Mouse (Mus musculus) intestine, postnatal 0 days (tissue): Measurements from ENCODE around the gene Npr1. TPM values are rescaled to one million over a fixed set of nuclear protein-coding genes. Genes with fewer than 3 reads are reported as not detected.

ENCODE experiments used
- ATAC-seq: fragments of 200-750 bp; cut with Nextera tagmentation; 2 replicates; pipeline ENCODE4 v1.8.0; 2017; ENCODE audit warnings: mild to moderate bottlenecking, moderate TSS enrichment, moderate library complexity
- H3K27ac ChIP-seq: fragments of 300-500 bp; sonication (generic); 2 replicates; pipeline ENCODE4 v1.5.1; 2014; ENCODE audit warnings: mild to moderate bottlenecking, low read depth, low read length, moderate library complexity
- H3K27me3 ChIP-seq: fragments of 300-500 bp; sonication (generic); replicated peaks from 2 replicates; pipeline ENCODE4 v1.6.1; 2014; ENCODE audit warnings: low read length, mixed read lengths; ENCODE audit not compliant: control insufficient read depth, insufficient read depth
- H3K36me3 ChIP-seq: fragments of 300-500 bp; sonication (generic); 2 replicates; pipeline ENCODE4 v1.6.1; 2014; ENCODE audit warnings: mild to moderate bottlenecking, moderate library complexity; ENCODE audit not compliant: control insufficient read depth, insufficient read depth
- H3K4me1 ChIP-seq: fragments of 300-500 bp; sonication (generic); replicated peaks from 2 replicates; pipeline ENCODE4 v1.6.1; 2014; ENCODE audit warnings: antibody characterized with exemption, low read length, mixed read lengths; ENCODE audit not compliant: control insufficient read depth, insufficient read depth
- H3K4me2 ChIP-seq: fragments of 300-500 bp; sonication (generic); replicated peaks from 2 replicates; pipeline ENCODE4 v1.6.1; 2014; ENCODE audit warnings: low read depth, mild to moderate bottlenecking, moderate library complexity
- H3K4me3 ChIP-seq: fragments of 300-500 bp; sonication (generic); 2 replicates; pipeline ENCODE4 v1.5.1; 2014; ENCODE audit warnings: low read depth, low read length
- H3K9ac ChIP-seq: fragments of 300-500 bp; sonication (generic); 2 replicates; pipeline ENCODE4 v1.6.1; 2014; ENCODE audit warnings: mild to moderate bottlenecking, low read depth, low read length
- H3K9me3 ChIP-seq: fragments of 300-500 bp; sonication (generic); 2 replicates; pipeline ENCODE4 v1.6.1; 2016; ENCODE audit warnings: mixed run types; ENCODE audit not compliant: control insufficient read depth
- CTCF ChIP-seq: sonication (generic); IDR thresholded peaks from 2 replicates; pipeline ENCODE4 v1.5.1; 2016; ENCODE audit warnings: low read depth, mild to moderate bottlenecking, control low read depth, antibody characterized with exemption, moderate library complexity
- WGBS: fragments of 180-500 bp; shearing (Covaris S2); extraction: QIAGEN DNeasy Blood & Tissue Kit; methylation state at CpG from one replicate; pipeline ENCODE4 v1.1.7; 2014; 5-methylcytosine and 5-hydroxymethylcytosine counted together
- polyA plus RNA-seq: library from polyadenylated mRNA; unstranded; fragments of >200 nt; fragmentation: Nextera tagmentation; extraction: Ambion mirVana; gene quantifications from 2 replicates; pipeline ENCODE4 v1.2.1, GENCODE M21; 2015

Gene Npr1
- polyA plus RNA-seq, 1 experiment from 2014 or later = 3.4 TPM

- no peaks in the 10 kb centered on the region for H3K9me3 ChIP-seq
- WGBS = 77% methylated on average over 2 of the region's 2 CpGs
- peaks cover 23% of the 10 kb centered on the region for H3K36me3 ChIP-seq
- no peaks in the 10 kb centered on the region for H3K27me3 ChIP-seq
- no peak overlapping the region for H3K27ac ChIP-seq
- no peak overlapping the region for H3K4me3 ChIP-seq
- no peak for ATAC-seq
- TF ChIP-seq CTCF = no peak
- H3K4me2 ChIP-seq = no peak overlapping the region
- no peaks in the 10 kb centered on the region for H3K4me1 ChIP-seq
- H3K9ac ChIP-seq = no peak overlapping the region
Observed at GRCm38 (mm10) chr3:90425499-90425898, 40.2 kb downstream of the Npr1 start.

- Histone ChIP-seq H3K36me3 (peaks cover 36% of the 10 kb centered on the region), H3K27me3 (no peaks in the 10 kb centered on the region), H3K9ac (no peak overlapping the region), H3K27ac (no peak overlapping the region), H3K4me3 (no peak overlapping the region), H3K4me2 (no peak overlapping the region), H3K9me3 (no peaks in the 10 kb centered on the region), H3K4me1 (no peaks in the 10 kb centered on the region)
- ATAC-seq = no peak
- no peak for TF ChIP-seq CTCF
Observed at GRCm38 (mm10) chr3:90423549-90423948, 42.1 kb downstream of the Npr1 start.

- Histone ChIP-seq H3K4me1 (no peaks in the 10 kb centered on the region), H3K36me3 (peaks cover 57% of the 10 kb centered on the region), H3K4me2 (no peak overlapping the region), H3K4me3 (no peak overlapping the region), H3K9me3 (no peaks in the 10 kb centered on the region), H3K27ac (no peak overlapping the region), H3K9ac (no peak overlapping the region), H3K27me3 (no peaks in the 10 kb centered on the region)
- no peak for TF ChIP-seq CTCF
- WGBS = 76% methylated on average over 6 of the region's 6 CpGs
- no peak for ATAC-seq
Observed at GRCm38 (mm10) chr3:90420696-90421095, 45.0 kb downstream of the Npr1 start.

GRCm38 (mm10) chr3:90413011-90413396 is 52.7 kb downstream of the Npr1 start:
- WGBS = 57% methylated on average over 3 of the region's 3 CpGs
- no peak for TF ChIP-seq CTCF
- H3K9ac ChIP-seq = no peak overlapping the region
- H3K4me1 ChIP-seq = no peaks in the 10 kb centered on the region
- H3K36me3 ChIP-seq = peaks cover 65% of the 10 kb centered on the region
- no peak overlapping the region for H3K27ac ChIP-seq
- no peaks in the 10 kb centered on the region for H3K27me3 ChIP-seq
- H3K9me3 ChIP-seq = no peaks in the 10 kb centered on the region
- ATAC-seq = no peak
- no peak overlapping the region for H3K4me2 ChIP-seq
- no peak overlapping the region for H3K4me3 ChIP-seq

- Histone ChIP-seq H3K9me3 (no peaks in the 10 kb centered on the region), H3K27me3 (no peaks in the 10 kb centered on the region), H3K36me3 (peaks cover 69% of the 10 kb centered on the region), H3K4me1 (no peaks in the 10 kb centered on the region), H3K27ac (no peak overlapping the region), H3K4me3 (no peak overlapping the region), H3K9ac (no peak overlapping the region), H3K4me2 (no peak overlapping the region)
- ATAC-seq = no peak
- 48% methylated on average over 5 of the region's 5 CpGs for WGBS
- TF ChIP-seq CTCF = peak; percentile 95
Observed at GRCm38 (mm10) chr3:90412312-90413010, 53.2 kb downstream of the Npr1 start.

- 92% methylated on average over 3 of the region's 3 CpGs for WGBS
- Histone ChIP-seq H3K4me1 (no peaks in the 10 kb centered on the region), H3K4me3 (no peak overlapping the region), H3K36me3 (peaks cover 72% of the 10 kb centered on the region), H3K9me3 (no peaks in the 10 kb centered on the region), H3K4me2 (no peak overlapping the region), H3K27me3 (no peaks in the 10 kb centered on the region), H3K27ac (no peak overlapping the region), H3K9ac (no peak overlapping the region)
- no peak for TF ChIP-seq CTCF
- ATAC-seq = no peak
Observed at GRCm38 (mm10) chr3:90408721-90409120, 56.9 kb downstream of the Npr1 start.
